Mouse (Mus musculus) spleen, postnatal 4 days (tissue): Measurements from ENCODE around the gene Arcn1.
"Not testable (repeated sequence)": the region's sequence is repeated elsewhere in the genome, so short reads cannot be mapped to it uniquely, and the experiment has no call there.

ENCODE experiments used
- DNase-seq, 2 experiments: peaks; one replicate each; pipeline ENCODE4 v3.0.0; 2022; ENCODE audit warnings: low spot score in 2 of 2

Gene Arcn1

GRCm38 (mm10) chr9:44767101-44768028 is at the start of gene Arcn1, which contains the start of gene Ift46:
Arcn1 (minus strand) TSS chr9:44767845.
Ift46 (plus strand) TSS chr9:44767908.
- DNase-seq, result peak; percentile 82 to 91

GRCm38 (mm10) chr9:44814179-44814578 is 46.5 kb upstream of the Arcn1 start:
- DNase-seq, result no peak

- no peak for DNase-seq
These were observed 42.7 kb upstream of the Arcn1 start for GRCm38 (mm10) chr9:44810316-44810715.

- DNase-seq, result no peak
These were observed 40.1 kb upstream of the Arcn1 start for GRCm38 (mm10) chr9:44807778-44808177.

GRCm38 (mm10) chr9:44807141-44807540 is 39.5 kb upstream of the Arcn1 start:
- no peak for DNase-seq

- no peak for DNase-seq
These were observed 37.9 kb upstream of the Arcn1 start for GRCm38 (mm10) chr9:44805536-44805935.

GRCm38 (mm10) chr9:44804678-44805077 is 37.0 kb upstream of the Arcn1 start:
- DNase-seq, result no peak

GRCm38 (mm10) chr9:44802808-44803450 is 35.3 kb upstream of the Arcn1 start, which contains the start of gene Ttc36:
Ttc36 (minus strand) TSS chr9:44803072.
- DNase-seq, result no peak

- no peak for DNase-seq
These were observed 34.0 kb upstream of the Arcn1 start for GRCm38 (mm10) chr9:44801669-44802068.

- DNase-seq, result no peak
These were observed 32.3 kb upstream of the Arcn1 start for GRCm38 (mm10) chr9:44799958-44800324.

- peak; percentile 77 to 85 for DNase-seq
These were observed 31.7 kb upstream of the Arcn1 start, which contains the start of gene Tmem25 for GRCm38 (mm10) chr9:44799102-44799957. Tmem25 (minus strand) TSS chr9:44799307.

GRCm38 (mm10) chr9:44798298-44798697 is 30.7 kb upstream of the Arcn1 start:
- no peak for DNase-seq

- DNase-seq, result no peak
These were observed 25.2 kb upstream of the Arcn1 start for GRCm38 (mm10) chr9:44792842-44793241.

- DNase-seq, result peak; percentile 93 to 97
These were observed 5.4 kb upstream of the Arcn1 start for GRCm38 (mm10) chr9:44772750-44773651.

GRCm38 (mm10) chr9:44772392-44772749 is 4.7 kb upstream of the Arcn1 start:
- no peak for DNase-seq

- no peak for DNase-seq
These were observed 3.7 kb upstream of the Arcn1 start for GRCm38 (mm10) chr9:44771376-44771775.

GRCm38 (mm10) chr9:44768029-44768394 is 367 bp upstream of the Arcn1 start:
- not testable (repeated sequence) for DNase-seq

GRCm38 (mm10) chr9:44760873-44761272 is 6.8 kb downstream of the Arcn1 start:
- no peak for DNase-seq

GRCm38 (mm10) chr9:44748473-44748872 is 19.2 kb downstream of the Arcn1 start:
- no peak for DNase-seq

GRCm38 (mm10) chr9:44747341-44747740 is 20.3 kb downstream of the Arcn1 start:
- DNase-seq, result no peak

GRCm38 (mm10) chr9:44746666-44747065 is 21.0 kb downstream of the Arcn1 start:
- no peak for DNase-seq
